Comparison of ENCODE assay signal across 9 mouse cellular contexts in the genomic region with DNA sequence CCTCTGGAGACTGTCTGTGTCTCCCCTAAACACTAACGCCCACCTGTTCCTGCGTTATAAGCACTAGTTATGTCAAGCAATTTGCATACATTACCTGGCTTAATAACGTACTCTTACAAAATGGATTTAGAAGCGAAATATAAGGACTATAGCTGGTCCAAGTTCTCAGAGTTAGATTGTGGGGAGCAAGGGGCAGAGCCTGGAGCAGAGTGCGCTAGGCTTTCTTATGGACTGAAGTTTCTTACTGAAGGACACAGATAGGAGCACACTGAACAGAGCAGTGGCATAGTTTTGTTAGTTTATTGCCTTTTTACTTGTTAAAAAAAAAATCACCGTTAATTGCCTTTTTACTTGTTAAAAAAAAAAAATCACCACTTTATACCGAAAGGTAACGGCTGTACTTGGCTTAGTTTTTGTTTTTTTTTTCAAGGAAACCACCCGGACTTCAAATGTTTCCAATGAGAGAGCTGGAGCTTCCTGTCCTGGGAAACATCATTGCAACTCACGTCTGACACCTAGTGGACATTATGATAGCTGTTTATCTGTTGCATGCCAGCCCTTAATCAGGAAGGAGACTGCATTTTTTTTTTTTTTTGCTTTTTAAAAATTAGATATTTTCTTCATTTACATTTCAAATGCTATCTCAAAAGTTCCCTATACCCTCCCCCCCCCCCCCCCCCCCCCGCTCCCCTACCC. TPM values are rescaled to one million over a fixed set of nuclear protein-coding genes. Genes with fewer than 3 reads are reported as not detected.
DNase-seq lines count a peak whose midpoint lies in the region; ATAC-seq and TF ChIP-seq lines count a peak whose summit lies in the region.
"Had no signal": no experiment of that assay in that cellular context is flagged by ENCODE, and none has a peak within 500 bp of the region (broad histone marks: within the 10 kb centered on the region; RNA-seq: fewer than 3 reads in every experiment).

No protein-coding gene starts in this region.

- no peak for DNase-seq in forebrain, embryonic 11.5 days (ENCODE audit: low spot score)
- no peak for DNase-seq in forebrain, embryonic 10.5 days (ENCODE audit: extremely low spot score, low spot score)
- peak; percentile 47 for DNase-seq in urinary bladder, postnatal 14 days (ENCODE audit: low spot score)
- no peak for DNase-seq in urinary bladder, postnatal 4 days (ENCODE audit: low spot score in 2 of 2)
- peak; percentile 81 for DNase-seq in large intestine, adult 2 months (ENCODE audit: low read depth, low spot score)
- DNase-seq in thymus, postnatal 36 days = no peak

- no peaks in the 10 kb centered on the region for H3K27me3 ChIP-seq in forebrain, embryonic 11.5 days (ENCODE audit: control insufficient read depth, insufficient read depth, low read length)
- H3K27me3 ChIP-seq in forebrain, embryonic 10.5 days (ENCODE audit: poor library complexity, severe bottlenecking) = no peaks in the 10 kb centered on the region
- H3K27me3 ChIP-seq in forebrain, embryonic 16.5 days (replicated peaks; ENCODE audit: control insufficient read depth, insufficient read depth, low read length) = no peaks in the 10 kb centered on the region
- H3K27me3 ChIP-seq in myocyte (ENCODE audit: control insufficient read depth, insufficient read depth, insufficient read length) = no peaks in the 10 kb centered on the region
- H3K27me3 ChIP-seq: midbrain, embryonic 12.5 days had no signal

- no peak overlapping the region for H3K9ac ChIP-seq in forebrain, embryonic 11.5 days (ENCODE audit: low read length)
- no peak overlapping the region for H3K9ac ChIP-seq in forebrain, embryonic 16.5 days (replicated peaks; ENCODE audit: low read depth, low read length)
- H3K9ac ChIP-seq: midbrain, embryonic 12.5 days had no signal

- H3K4me1 ChIP-seq in forebrain, embryonic 11.5 days (replicated peaks; ENCODE audit: control insufficient read depth, insufficient read depth, low read length) = no peaks in the 10 kb centered on the region
- H3K4me1 ChIP-seq in forebrain, embryonic 10.5 days = peaks cover 24% of the 10 kb centered on the region
- H3K4me1 ChIP-seq in forebrain, embryonic 16.5 days (replicated peaks; ENCODE audit: control insufficient read depth, insufficient read depth, low read length) = peaks cover 5% of the 10 kb centered on the region
- H3K4me1 ChIP-seq: midbrain, embryonic 12.5 days had no signal

- no peaks in the 10 kb centered on the region for H3K79me2 ChIP-seq in myocyte (ENCODE audit: control insufficient read depth, insufficient read depth)

- H3K9me3 ChIP-seq in forebrain, embryonic 11.5 days (ENCODE audit: control insufficient read depth, low read length) = no peaks in the 10 kb centered on the region
- H3K9me3 ChIP-seq in forebrain, embryonic 10.5 days = peaks cover 6% of the 10 kb centered on the region; the same call in 1 of the 2 replicates
- no peaks in the 10 kb centered on the region for H3K9me3 ChIP-seq in forebrain, embryonic 16.5 days (ENCODE audit: control insufficient read depth, low read length)
- H3K9me3 ChIP-seq: midbrain, embryonic 12.5 days had no signal

- H3ac ChIP-seq in myocyte (ENCODE audit: control insufficient read depth, insufficient read length) = no peak overlapping the region

- H3K4me2 ChIP-seq in forebrain, embryonic 11.5 days (ENCODE audit: low read depth, low read length, severe bottlenecking) = no peak overlapping the region
- H3K4me2 ChIP-seq in forebrain, embryonic 16.5 days (ENCODE audit: low read length) = no peak overlapping the region
- H3K4me2 ChIP-seq in myocyte (ENCODE audit: low read depth) = peak overlapping the region; percentile 48
- H3K4me2 ChIP-seq: midbrain, embryonic 12.5 days had no signal

- 45% methylated on average over 10 of the region's 11 CpGs for WGBS in forebrain, embryonic 11.5 days
- 53% methylated on average over 10 of the region's 11 CpGs for WGBS in forebrain, embryonic 10.5 days
- 35% methylated on average over 10 of the region's 11 CpGs for WGBS in forebrain, embryonic 16.5 days
- 15% methylated on average over 10 of the region's 11 CpGs for WGBS in large intestine, adult 2 months

- H3K27ac ChIP-seq in forebrain, embryonic 11.5 days (ENCODE audit: low read depth, low read length) = no peak overlapping the region
- no peak overlapping the region for H3K27ac ChIP-seq in forebrain, embryonic 10.5 days
- no peak overlapping the region for H3K27ac ChIP-seq in forebrain, embryonic 16.5 days (ENCODE audit: low read length)
- H3K27ac ChIP-seq: midbrain, embryonic 12.5 days had no signal

- H3K36me3 ChIP-seq in forebrain, embryonic 11.5 days (ENCODE audit: control insufficient read depth, insufficient read depth, low read length) = no peaks in the 10 kb centered on the region
- H3K36me3 ChIP-seq in forebrain, embryonic 10.5 days (replicated peaks) = peaks cover 25% of the 10 kb centered on the region
- no peaks in the 10 kb centered on the region for H3K36me3 ChIP-seq in forebrain, embryonic 16.5 days (ENCODE audit: control insufficient read depth, insufficient read depth)
- peaks cover 5% of the 10 kb centered on the region for H3K36me3 ChIP-seq in myocyte (ENCODE audit: control insufficient read depth, insufficient read depth)

- no peak for TF ChIP-seq POLR2A in myocyte (IDR thresholded peaks at IDR 0.05; ENCODE audit: insufficient read length, low read depth)

- ATAC-seq in forebrain, embryonic 11.5 days (replicated peaks; ENCODE audit: low FRiP score) = peak; percentile 8; the same call in 1 of the 2 replicates
- ATAC-seq in forebrain, embryonic 16.5 days = peak; percentile 21; the same call in 1 of the 2 replicates

- H3K4me3 ChIP-seq in forebrain, embryonic 11.5 days (ENCODE audit: low read depth, low read length) = no peak overlapping the region
- no peak overlapping the region for H3K4me3 ChIP-seq in forebrain, embryonic 10.5 days
- H3K4me3 ChIP-seq in forebrain, embryonic 16.5 days (replicated peaks; ENCODE audit: low read length) = no peak overlapping the region
- H3K4me3 ChIP-seq in myocyte = no peak overlapping the region
- H3K4me3 ChIP-seq: midbrain, embryonic 12.5 days had no signal

TF ChIP-seq in myocyte, 11 proteins besides CTCF, POLR2A, EP300 and RAD21:
- TF ChIP-seq USF1 (IDR thresholded peaks at IDR 0.05; ENCODE audit: low read depth) = no peak
- no peak for TF ChIP-seq TCF12 (IDR thresholded peaks at IDR 0.05; ENCODE audit: insufficient read depth, poor library complexity, severe bottlenecking)

RNA-seq across cellular contexts. Expression of gene Cavin4, which starts 17.5 kb away (rescaled TPM):
- polyA plus RNA-seq in forebrain, embryonic 11.5 days (2014; fragmentation: Nextera tagmentation; extraction: Ambion mirVana) = 1.0 and 1.3 TPM in 2 replicates
- 0.98 and 1.3 TPM in 2 replicates for polyA plus RNA-seq in forebrain, embryonic 10.5 days (2016; fragmentation: Nextera tagmentation; extraction: Ambion mirVana)
- 1.1 and 1.4 TPM in 2 replicates for polyA plus RNA-seq in forebrain, embryonic 16.5 days (2015; fragmentation: Nextera tagmentation; extraction: Ambion mirVana)
- not detected in 2 replicates for polyA plus RNA-seq in large intestine, adult 2 months (2012; rRNA removed)
- polyA plus RNA-seq in myocyte (2012; fragmentation: generic; extraction: Trizol) = 119 TPM

Comparison
In these comparisons a context has a peak if more than half of its experiments do, and no peak if none do; other contexts are left out.
1. DNase-seq: peak in urinary bladder, postnatal 14 days (single experiment) and large intestine, adult 2 months (single experiment); none in forebrain, embryonic 11.5 days (single experiment), forebrain, embryonic 10.5 days (single experiment), urinary bladder, postnatal 4 days (0 of 2) and thymus, postnatal 36 days (0 of 2).
2. RNA of gene Cavin4, which starts 17.5 kb away (polyA plus RNA-seq): 119 TPM in myocyte (single experiment); 1.1 to 1.4 TPM in forebrain, embryonic 16.5 days, 1.0 to 1.3 TPM in forebrain, embryonic 11.5 days, 0.98 to 1.3 TPM in forebrain, embryonic 10.5 days and not detected in large intestine, adult 2 months; every median in the first group is over 10 times any median in the second.